Mouse (Mus musculus): ENCODE measurements around the gene Rec114. TPM values are rescaled to one million over a fixed set of nuclear protein-coding genes. Genes with fewer than 3 reads are reported as not detected.

The Rec114 gene
- polyA plus RNA-seq, 2 experiments from 2014 or later, result 1.2 TPM; not detected in 1

DNA sequence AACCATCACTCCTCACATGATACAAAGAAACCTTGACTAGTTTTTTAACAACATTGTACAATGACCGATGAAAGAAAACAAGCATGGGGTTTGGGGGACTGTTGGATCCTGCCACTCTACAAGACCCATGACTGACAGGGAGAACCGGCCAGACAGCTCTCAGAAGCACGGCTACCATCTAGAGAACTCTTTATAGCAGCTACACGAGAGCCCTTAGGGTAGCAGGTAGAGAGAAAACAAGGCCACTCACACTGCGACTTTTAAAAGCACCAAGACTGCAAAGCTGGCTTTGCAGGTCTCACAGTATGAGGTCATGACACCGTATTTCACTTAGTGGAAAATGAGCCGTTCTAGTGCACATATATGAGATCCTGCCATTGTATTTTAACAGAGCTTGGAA lies 33.1 kb downstream of the Rec114 start:
- no peak for ATAC-seq

DNA sequence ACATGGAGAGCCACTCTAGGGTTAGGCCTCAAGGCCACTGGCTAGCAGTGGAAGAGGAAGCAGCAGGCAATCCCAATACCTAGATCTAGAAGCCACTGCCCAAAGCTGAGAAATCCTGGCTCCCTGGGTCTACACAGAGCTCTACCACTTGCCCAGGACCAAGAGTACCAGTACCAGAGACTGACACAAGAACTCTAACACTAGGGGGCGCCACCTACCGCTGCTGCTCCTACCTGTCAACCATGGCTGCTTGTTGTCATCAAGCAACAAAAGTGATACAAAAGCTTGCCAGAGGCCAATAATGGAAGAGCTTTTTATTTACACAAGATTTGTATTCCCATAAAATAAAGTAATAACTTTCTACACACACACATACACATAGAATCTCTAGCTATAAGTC lies 33.8 kb downstream of the Rec114 start:
- ATAC-seq, result no peak

DNA sequence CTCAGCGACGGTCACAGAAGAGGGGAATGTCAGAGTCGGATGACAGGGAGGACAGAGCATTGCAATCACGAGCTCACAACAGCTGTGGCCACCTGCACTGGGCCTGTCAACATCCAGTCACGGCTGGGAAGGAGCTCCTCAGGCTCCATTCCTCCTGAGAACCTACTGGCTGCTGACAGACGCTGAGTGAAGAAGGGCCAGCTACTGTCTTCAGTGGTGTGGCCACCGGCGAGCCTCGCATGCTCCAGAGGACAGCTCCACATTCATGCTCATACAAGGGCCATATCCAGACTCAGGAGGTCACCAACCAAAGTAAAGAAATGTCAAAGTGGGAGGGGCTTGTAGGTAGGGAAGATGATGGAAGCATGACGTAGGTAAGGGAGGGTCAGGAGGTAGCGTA lies 36.0 kb downstream of the Rec114 start:
- ATAC-seq, result no peak

GRCm38 (mm10) chr9:58706024-58706423 lies 37.7 kb downstream of the Rec114 start:
- no peak for ATAC-seq

GRCm38 (mm10) chr9:58703766-58704165 lies 40.0 kb downstream of the Rec114 start:
- ATAC-seq, result no peak

GRCm38 (mm10) chr9:58701751-58702150 lies 42.0 kb downstream of the Rec114 start:
- ATAC-seq, result no peak

- no peak for ATAC-seq
Observed at GRCm38 (mm10) chr9:58698486-58698885, 45.3 kb downstream of the Rec114 start.

- ATAC-seq, result no peak
Observed at GRCm38 (mm10) chr9:58691471-58691870, 52.3 kb downstream of the Rec114 start.

DNA sequence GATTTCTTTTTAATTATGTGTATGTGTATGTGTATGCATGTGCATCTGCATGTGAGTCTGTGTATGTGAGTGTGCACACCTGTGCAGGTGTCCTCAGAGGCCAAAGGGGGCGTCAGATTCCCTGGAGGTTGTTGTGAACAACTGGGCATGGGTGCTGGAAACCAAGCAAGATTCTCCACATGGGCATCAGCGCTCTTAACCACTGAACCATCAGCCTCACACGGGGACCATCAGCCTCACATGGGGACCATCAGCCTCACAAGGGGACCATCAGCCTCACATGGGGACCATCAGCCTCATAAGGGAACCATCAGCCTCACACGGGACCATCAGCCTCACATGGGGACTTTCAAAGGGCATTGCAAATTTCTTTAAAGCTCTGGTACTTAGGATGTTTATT lies 53.1 kb downstream of the Rec114 start:
- ATAC-seq, result no peak

GRCm38 (mm10) chr9:58688076-58688475 lies 55.7 kb downstream of the Rec114 start:
- ATAC-seq, result no peak

DNA sequence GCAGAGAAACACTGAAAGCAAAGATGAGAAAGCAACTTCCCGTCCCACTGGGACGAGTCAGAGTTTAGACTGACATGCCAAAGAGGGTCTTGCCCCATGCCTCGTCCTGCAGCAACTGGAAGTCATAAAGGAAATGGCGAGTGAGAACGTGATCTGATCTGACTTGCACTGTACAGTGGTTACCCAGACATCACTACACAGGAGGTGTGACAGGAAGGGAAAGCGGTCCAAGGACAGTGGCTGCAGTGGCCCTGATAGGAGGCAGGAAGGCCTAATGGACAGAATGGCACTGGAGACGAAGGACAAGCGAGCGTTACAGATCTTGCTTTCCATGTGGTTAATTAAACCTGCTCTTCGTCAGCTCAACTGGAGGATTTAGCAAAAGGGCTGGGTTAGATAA lies 58.5 kb downstream of the Rec114 start:
- no peak for ATAC-seq

GRCm38 (mm10) chr9:58683372-58683771 lies 60.4 kb downstream of the Rec114 start:
- ATAC-seq, result no peak

DNA sequence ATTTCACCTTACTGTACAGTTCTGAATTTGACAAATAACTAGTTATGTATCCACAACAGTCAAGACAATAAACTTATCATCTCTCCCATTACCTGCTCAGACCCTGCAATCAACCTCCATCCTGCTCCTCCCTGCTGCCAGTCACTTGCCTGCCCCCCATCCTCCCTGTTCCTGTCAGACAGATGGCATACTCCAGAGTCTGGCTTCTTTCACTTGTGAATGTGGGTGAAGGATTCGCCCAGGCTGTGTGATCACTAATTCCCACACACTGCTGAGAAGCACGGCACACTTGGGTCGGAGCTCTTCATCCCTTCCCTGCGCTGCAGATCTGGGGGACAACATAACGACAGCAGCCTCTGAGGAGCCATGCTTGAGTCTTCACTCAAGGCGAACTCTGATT lies 61.7 kb downstream of the Rec114 start:
- no peak for ATAC-seq

GRCm38 (mm10) chr9:58681411-58681810 lies 62.4 kb downstream of the Rec114 start:
- no peak for ATAC-seq

- no peak for ATAC-seq
Observed at GRCm38 (mm10) chr9:58675371-58675770, 68.4 kb downstream of the Rec114 start.

DNA sequence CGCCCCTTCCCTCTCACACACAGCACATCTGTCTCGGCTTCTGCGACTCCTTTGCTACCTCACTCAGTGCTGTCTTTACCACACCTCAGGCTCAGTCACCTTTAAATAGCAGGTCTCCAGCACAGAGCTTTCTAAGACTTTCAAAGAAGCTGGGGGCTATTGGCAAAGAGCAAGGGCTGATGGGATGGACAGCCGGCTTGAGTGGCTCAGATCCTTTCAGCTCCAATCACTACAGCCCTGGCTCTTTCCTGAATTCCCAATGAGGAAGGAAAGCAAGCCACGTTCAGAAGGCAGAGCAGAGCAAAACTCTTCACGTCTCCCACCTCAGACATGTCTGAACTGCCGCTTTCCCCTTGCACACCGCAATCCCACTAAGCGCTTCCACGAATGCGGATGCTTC lies 69.0 kb downstream of the Rec114 start:
- no peak for ATAC-seq

DNA sequence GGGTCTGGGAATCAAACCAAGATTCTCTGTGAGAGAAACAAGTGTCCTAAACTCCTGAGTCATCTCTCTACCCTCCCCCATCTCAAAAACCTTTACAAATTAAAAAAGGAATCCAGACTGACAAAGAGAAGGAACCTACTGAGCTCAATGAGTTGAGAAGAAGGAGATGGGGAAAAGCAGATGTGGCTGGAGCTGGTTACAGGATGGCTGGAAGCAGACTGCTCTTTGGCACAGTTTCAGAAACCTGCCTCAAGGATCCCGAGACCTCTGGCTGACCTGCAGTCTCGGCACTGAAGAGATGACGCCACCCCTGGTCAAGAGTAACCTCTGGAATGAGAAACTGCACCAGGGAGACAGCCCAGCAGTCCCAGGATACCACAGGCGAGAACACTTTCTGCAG lies 71.3 kb downstream of the Rec114 start:
- ATAC-seq, result no peak

DNA sequence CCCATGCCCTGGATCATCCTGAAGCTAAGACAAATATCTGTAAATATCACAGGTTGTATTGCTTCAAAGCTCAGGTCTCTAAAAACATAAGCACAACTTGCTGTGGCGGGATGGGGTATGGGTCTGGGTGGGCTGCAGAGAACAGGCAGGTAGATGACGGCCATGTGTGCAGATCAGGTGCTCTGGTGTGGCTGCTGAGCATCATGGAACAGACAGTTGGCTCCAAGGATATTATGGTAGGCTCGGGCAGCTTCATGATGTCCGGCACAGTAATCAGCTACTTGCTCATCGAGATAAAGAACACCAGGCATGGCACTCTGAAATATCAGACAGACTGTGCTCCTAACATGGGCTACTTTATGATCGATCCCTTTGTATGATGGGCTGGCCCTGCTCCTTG lies 73.9 kb downstream of the Rec114 start:
- ATAC-seq, result no peak

- ATAC-seq, result no peak
Observed at GRCm38 (mm10) chr9:58669071-58669470, 74.7 kb downstream of the Rec114 start.

DNA sequence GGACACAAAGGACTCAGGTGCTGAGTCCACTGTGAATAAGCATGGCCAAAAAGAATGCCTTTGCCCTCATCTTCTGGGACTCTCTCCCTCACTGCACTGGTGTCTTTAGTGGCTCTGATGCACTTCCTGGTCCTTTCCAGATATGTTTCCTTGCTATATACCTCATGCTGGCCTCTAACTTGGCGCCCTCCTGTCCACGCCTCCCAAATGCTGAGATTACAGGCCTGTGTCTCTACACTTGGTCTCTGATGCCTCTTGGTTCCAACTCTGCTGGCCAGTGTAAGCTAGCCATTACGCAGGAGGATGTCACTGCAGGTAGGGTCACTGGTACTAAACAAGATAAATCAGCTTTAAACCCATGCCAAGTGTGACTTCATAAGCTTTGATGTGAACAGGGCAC lies 75.6 kb downstream of the Rec114 start:
- ATAC-seq, result no peak

GRCm38 (mm10) chr9:58667244-58667643 lies 76.5 kb downstream of the Rec114 start:
- ATAC-seq, result no peak

GRCm38 (mm10) chr9:58666191-58666590 lies 77.6 kb downstream of the Rec114 start:
- no peak for ATAC-seq

DNA sequence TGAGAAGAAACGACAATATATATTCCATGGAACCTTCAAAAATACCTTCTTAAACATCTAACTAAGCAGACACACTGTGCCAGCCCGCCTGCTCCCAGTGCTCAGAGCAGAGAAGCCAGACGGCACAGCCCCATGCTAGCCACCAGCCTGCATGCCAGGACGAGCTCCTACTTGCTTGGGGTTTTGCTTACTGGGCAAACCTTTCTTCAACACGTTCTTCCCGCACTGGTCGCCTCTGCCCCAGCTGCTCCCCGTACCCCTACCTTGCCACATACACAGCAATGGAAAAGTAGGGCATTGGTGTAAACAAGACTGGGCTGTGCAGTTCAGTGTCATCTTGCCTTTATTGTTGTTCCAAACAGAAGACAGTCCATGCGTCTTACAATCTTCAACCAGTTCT lies 78.3 kb downstream of the Rec114 start:
- ATAC-seq, result no peak

- no peak for ATAC-seq
Observed at GRCm38 (mm10) chr9:58662791-58663190, 81.0 kb downstream of the Rec114 start.

DNA sequence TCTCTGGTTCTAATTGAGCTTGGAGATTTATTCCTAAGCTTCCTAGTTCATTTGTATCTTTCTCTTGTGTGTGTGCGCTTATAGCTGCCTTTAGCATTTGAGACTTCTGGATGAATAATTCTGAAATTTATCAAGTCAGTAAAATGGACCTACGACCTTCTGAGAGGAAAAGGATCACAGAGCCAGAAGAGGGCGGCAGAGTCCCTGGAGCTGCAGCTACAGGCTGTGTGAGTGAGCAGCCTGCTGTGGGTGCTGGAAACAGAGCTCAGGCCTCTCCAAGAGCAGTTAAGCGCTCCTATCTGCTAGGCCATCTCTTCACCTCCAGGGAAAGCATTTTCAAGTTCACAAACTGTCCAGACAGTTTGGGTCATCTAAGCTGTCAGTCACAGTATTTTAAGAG lies 81.8 kb downstream of the Rec114 start:
- no peak for ATAC-seq

DNA sequence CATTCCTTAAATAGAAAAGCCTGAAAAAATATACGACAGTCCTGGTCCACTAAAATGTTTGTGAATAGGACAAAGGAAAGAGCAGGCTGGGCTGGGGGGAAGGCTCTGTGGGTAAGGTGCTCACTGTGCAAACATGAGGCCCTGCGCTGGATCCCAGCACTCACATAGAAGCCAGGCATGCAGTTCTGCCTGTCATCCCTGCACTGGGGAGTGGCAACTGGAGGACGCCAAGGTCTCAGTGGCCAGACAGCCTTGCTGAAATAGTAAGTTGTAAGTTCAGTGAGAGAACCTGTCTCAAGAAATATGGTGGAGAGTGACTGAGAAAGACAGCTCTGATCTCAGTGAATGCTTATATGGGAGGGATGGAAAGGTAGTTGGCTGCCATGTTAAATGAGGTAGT lies 83.1 kb downstream of the Rec114 start:
- no peak for ATAC-seq

Data from CD4-positive, CD25-positive, alpha-beta regulatory T cell, adult 4 months (primary cell).